Mouse (Mus musculus): ENCODE data around the gene Arap1.

Gene Arap1

DNA sequence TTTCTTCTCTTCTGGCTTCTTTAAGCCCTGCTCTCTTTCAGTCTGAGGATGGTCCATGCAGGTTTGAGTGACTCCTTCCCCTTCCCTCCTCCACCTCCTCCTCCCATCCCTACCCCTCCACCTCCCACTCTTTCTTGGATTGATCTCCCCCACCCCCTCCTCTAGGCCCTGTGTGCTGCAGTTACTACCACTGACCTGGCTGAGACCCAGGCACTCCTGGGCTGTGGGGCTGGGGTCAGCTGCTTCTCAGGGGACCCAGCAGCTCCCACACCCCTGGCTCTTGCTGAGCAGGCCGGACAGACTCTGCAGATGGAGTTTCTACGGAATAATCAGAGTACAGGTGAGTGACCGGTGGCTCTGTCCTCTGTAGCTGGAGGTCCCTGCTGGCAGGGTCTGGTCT is 46.7 kb downstream of the Arap1 start:
- no peak for DNase-seq (ENCODE audit: low read depth)

DNA sequence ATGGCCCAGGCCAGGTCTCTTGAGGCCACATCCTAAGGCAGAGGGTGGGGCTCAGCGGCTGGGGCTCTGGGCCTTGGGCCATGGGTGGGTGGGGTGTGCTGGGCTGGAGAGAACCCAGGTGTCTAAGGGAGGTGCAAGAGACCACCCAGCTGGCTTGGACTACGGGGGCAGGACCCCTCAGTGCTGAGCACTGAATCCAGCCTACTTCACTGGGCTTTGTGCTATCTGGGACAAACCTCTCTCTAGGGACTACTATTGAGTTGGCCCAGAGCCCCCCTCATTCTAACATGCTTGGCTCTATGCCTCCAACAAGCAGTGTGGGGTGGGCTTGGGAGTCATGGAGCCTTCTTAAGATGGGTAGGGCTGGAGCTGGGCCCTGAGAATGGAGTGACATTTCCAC is 47.6 kb downstream of the Arap1 start:
- no peak for DNase-seq (ENCODE audit: low read depth)

DNA sequence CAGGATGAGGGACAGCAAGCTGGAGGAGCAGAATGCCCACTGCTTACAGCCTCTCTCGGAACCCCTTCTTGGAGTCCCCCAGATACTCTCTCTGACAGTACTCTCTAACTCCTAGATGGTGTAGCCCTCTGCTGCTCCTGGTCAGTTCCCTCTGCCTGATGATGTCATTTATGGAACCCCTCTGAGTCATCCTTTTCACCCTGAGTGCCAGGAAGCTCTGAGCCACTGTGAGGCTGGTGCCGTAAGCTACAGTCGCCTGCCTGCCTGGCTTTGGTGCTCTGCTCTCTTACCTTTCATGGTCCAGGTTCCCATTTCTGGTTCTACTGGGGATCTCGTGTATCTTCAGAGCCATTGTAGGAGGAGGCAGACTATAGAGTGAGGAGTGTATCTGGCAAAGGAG is 49.3 kb downstream of the Arap1 start:
- DNase-seq (ENCODE audit: low read depth), result peak; percentile 37

DNA sequence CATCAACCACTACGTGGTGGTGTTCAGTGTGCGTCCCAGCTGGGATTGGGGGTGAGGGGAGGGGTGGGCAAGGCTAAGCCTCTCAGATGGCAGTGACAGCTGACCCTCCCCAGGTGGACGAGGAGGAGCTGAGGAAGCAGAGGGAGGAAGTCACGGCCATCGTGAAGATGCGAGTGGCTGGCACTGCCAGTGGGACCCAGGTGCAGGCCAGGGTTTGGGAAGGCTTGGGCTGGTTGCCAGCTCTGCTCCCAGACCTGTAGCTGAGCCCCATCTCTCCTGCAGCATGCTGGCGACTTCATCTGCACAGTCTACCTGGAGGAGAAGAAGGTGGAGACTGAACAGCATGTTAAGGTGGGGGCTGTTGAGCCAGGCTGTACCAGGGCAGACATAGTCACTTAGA is 53.6 kb downstream of the Arap1 start:
- no peak for DNase-seq (ENCODE audit: low read depth)

DNA sequence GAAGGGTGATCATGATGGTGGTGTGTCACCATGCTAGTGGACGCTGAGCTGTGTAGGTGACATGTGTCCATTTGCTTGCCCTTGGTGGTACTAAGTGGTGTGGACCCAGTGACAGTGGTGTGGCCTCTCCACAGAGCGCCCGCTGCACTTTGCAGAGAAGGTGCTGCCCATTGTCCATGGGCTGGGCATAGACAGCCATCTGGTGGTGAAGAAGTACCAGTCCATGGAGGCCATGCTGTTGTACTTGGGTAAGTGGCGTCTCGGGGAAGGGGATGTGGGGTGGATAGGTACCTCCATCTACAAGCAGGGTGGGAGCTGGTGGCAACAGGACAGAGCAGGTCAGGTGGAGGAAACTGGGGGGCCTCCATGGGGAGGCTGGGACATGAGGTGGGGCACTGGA is 56.0 kb downstream of the Arap1 start:
- peak; percentile 12 for DNase-seq (ENCODE audit: low read depth)

DNA sequence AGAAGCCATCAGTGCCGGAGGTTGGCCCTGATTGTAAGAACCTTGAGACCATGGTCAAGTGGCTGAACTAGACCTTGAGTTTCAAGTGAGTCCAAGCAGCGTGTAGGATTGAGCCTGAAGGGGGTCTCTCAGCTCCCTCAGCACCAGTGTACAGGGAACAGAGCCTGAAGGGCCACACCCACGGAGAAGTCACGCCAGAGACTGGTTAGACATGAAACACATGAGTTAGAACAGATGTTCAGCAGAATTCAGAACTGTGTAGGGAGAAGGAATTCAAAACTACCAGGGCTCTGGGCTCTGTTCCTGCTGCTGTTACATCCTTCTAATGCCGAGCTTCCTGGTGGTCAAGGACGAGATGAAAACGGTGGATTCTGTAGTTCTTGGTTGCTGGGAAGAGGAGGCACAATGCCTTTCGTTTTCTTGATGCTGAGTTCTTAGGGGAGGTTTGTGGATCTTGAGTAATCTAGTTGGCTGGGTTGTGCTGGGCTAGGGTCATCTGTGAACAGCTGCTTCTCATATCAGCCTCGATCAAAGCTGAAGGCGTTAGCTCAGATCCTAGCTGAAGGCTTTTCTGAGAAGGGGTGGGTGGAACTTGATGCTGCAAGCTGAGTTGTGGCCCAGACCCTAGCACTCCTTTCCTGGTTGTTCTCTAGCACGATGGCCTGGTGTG is 62.5 kb downstream of the Arap1 start, which contains the start of gene Gm45837:
TSS of gene Gm45837 (plus strand) at position 620 of the 670 bp plus-strand sequence.
- no peak for DNase-seq (ENCODE audit: low read depth)

DNA sequence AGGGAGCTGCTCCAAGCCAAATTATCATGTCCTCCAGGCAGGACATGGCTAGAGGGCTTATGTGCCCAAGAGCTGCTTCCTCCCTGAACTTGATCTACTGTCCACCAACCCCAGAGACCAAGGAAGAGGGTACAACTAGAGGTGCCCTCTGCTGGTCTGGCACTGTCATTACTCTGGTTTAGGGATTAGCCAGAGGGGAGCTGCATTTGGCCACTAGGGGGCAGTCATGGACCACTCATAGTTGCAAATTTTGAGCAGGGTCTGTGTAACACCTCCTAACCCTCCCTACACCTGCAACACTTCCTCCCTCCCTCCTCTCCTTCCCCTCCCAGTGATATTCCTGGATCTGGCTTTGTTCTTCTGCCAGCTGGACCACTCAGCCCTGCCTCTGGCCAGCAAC is 64.9 kb downstream of the Arap1 start:
- DNase-seq (ENCODE audit: low read depth), result peak; percentile 85

DNA sequence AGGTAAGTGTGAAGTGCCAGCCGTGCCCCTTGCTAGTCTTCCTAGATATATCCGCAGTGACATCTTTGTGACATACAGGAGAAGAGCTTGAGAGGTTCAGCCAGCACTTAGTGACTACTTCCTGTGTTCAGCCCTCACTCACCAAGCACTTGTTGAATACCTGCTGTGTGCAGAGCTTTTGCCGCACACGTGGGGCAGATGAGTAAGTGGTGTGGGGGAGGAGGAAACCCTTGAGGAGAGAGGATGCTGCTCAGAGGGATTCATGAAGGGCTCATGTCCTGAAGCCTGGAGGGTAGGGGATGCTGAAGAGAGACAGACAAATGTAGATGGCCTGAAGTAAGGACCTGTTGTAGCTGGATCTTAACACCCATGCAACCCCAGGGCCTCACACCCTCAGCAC is 66.3 kb downstream of the Arap1 start:
- no peak for DNase-seq (ENCODE audit: low read depth)

DNA sequence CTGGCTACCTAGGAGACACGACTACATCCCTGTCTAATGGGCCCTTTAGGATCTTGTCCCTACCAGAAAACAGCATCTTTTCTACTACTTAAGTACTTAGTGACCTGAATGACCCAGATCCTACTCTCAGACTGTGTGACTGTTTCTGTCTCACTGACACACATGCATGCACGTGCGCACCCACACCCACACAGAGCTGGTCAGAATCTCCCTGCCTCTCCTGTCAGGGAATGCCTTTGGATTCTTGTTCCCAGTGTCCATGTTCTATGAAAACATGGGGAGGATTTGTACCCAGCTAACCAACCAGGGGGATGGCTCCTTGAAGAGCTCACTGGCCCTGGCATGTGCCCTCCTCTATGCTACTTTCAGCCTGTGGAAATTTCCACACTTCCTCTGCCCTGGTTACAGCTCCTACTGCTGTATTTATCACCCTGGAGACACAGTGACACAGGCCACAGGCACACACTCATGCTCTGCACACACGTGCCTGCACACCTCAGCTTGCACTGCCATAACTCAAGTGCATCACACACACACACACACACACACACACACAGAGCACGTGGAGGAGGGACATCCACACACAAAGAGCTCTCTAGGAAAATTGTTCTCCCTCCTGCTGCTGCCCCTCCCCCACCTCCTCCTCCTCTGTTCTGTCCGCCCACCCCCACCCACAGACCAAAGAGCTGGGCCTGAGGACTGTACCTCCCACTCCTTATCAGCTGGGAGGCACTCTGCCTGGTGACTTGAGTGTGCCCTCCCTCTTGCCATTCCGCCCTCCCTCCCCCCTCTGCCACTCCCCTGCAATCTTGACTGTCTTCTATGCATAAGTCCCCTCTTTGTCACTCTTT is 67.0 kb downstream of the Arap1 start:
- no peak for DNase-seq (ENCODE audit: low read depth)

DNA sequence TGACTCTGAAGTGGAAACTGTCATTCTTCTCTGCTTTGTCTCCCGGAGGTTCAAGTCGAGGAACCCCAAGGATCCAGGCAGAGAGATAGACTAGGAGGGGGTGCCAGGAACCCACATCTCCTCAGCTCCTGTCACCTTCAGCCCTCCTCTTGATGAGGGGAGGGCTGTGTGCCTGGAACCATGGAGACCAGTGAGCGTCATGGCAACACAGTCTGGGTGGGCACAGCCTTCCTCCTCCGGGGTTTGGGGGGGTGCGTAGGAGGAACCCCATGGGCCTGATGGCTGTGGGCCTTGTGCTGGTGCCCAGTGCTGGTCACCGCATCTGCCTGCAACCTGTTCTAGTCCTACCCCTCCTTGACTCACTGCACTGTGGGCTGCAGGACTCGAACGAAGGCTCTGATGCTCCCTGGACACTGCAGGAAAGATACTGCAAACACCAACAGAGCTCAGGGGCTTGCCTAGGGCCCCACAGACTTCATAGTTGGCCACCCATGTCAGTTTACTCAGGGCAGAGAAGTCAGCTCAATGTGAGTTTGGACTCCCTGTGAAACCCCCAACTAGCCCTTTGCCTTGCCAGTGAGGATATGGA is 67.7 kb downstream of the Arap1 start:
- no peak for DNase-seq (ENCODE audit: low read depth)

DNA sequence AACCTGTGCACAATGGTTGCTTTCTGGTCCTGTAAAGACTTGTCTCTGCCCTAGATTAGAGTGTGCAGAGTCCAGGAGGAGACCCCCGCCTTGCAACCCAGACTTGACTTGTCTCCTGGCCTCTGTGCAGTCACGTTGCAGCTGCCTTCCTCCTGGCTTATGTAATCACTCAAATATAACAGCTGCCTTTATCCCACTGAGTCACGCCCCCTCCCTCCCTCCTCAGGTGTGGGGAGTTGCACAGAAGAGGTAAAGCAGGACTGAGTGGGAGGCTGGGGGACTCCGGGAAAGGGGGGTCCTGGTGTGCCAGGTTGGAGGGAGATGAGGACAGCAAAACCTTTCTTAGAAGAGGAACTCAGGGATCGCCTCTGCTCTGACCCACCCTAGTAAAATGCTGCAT is 68.5 kb downstream of the Arap1 start:
- DNase-seq (ENCODE audit: low read depth), result no peak

DNA sequence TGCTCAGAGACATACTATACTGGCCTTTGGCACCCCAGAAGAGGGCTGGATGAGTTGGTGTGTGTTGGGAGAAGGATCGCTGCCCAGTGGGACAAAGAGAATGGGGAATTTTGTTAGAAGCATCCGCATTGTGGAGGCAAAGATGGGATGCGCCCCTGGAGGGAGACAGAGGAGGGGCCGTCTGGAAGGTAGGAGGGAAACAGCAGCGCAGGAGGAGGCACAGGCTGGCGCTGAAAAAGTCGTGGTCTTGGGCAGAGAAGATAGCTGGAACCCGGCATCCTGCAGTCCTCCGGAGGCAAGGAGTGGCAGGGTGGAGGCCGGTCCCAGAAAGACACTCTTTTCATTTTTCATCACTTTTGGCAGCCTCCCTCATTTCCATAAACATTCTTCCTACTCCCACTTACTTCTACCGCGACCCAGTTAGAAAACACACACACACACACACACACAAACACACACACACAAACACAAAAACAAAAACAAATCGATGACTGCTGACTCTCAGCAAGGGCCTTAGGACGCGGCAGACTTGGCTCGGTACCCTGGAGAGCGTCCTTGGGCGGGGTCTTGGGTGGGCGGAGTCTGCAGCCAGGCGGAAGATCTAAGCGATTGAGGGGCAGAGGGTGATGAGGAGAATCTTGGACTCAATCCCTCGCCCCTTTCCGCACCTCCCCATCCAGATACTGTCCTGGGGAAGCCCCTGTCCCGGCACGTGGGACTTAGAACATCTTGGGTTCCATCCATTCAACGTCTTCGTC is 71.3 kb downstream of the Arap1 start:
- no peak for DNase-seq (ENCODE audit: low read depth)

DNA sequence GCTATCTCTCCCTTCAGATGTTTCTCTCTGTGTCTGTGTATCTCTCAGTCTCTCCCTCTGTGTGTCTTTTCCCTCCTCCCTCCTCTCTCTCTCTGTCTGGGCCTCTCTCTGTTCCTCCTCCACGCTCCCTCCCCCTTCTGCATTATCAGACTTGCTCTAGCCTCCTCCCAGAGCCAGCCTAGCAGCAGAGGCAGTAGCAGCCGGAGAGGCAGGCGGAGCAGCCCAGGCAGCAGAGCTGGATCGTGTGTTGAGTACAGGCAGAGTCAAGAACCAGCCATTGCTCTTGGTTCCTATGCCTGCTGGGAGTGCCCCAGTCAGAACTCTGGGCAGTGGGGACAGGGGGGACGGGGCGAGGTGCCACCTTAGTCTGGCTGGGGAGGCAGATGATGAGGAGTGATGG is 73.7 kb downstream of the Arap1 start, which contains the start of gene Pde2a:
TSS of gene Pde2a (plus strand) at position 163 of the 400 bp plus-strand sequence.
- DNase-seq (ENCODE audit: low read depth), result no peak

DNA sequence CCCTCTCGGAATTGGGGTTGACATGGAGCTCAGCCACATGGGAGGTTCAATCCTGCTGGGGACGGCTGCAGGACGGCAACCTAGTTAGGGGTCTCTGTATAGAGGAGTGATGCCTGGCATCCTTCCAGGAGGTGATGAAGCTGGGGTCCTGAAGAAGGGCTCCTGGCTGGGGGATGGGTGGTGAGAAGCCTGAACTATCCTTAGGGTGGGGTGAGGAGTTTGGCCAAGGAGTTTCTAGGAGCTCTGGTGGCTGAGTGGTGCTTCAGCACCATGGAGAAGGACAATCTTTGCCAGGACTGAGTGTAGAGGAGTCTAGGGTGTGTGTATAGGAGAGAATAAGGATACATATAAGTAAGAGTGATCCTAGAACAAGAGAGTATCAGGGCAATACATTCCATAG is 74.2 kb downstream of the Arap1 start:
- DNase-seq (ENCODE audit: low read depth), result peak; percentile 35

DNA sequence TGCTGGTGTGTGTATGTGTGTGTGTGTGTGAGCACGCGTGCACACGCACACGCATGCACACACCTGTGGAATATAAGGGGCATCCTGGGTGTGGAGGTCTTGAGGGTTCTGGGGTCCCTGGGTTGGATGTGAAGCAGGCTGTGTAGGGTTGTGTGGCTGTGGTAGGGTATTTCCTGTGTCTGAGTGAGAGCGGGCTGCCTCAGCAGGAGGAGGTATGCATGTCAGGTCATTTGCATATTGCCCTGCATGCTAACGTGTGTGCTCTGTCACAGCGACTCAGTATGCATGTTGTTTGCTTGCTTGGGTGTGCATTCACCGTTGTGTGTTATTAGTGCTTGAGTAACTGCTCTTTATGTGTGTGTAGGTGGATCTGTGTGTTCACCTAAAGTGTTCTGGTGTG is 74.8 kb downstream of the Arap1 start:
- DNase-seq (ENCODE audit: low read depth), result no peak

DNA sequence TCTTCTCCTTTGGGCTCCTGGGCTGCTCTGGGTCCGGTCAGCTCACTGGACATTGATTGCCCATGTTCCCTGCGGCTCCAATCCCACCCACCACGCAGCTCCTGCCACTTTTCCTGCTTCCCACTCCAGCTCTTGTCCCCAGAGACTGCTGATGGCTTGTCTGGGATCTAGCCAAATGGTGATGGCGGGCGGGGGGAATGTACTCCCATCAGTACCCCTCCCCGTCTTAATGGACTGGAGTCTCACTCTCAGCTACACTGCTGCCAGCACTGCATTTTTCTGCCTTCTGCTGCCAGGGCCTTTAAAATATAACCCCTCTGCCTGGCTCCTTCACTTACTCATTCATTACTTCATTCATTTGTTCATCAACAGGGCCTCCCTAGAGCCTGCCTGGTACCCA is 76.1 kb downstream of the Arap1 start:
- DNase-seq (ENCODE audit: low read depth), result no peak

DNA sequence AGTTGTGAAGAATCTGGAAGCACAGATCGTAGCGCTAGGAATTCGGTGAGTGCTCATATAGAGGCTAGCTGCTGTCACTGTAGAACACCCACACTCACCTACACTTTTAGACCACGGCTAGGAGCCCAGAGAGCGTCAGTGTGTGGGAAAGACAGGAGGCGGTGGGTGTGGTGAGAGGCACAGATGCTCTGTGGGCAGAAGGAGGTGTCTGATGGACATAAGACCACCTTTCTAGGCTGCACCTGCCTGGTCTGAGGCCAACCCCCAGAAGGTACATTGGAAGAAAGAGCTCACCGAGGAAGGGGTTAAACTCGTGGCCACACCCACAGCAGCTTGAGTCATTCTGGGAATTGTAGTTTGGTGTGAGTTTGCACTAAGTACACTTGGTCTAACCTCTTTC is 78.8 kb downstream of the Arap1 start:
- DNase-seq (ENCODE audit: low read depth), result no peak

DNA sequence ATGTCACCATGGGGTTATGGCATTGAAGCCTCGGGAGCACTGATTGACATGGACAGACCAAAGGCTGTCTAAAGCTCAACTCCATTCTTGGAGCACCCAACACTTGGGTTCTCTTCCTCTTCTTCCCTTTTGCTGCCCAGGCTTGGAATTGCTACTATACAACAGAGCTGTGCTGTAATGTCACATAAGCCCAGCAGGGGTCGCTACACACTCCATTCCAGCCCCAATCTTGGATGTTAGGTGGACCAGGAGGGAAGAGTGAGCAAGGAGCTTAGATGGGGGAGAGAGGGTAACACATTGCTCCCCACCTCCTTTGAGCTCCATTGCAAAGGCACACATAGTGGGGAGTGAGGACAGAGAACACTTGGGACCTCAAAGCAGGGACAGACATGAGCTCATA is 79.9 kb downstream of the Arap1 start:
- peak; percentile 48 for DNase-seq (ENCODE audit: low read depth)

DNA sequence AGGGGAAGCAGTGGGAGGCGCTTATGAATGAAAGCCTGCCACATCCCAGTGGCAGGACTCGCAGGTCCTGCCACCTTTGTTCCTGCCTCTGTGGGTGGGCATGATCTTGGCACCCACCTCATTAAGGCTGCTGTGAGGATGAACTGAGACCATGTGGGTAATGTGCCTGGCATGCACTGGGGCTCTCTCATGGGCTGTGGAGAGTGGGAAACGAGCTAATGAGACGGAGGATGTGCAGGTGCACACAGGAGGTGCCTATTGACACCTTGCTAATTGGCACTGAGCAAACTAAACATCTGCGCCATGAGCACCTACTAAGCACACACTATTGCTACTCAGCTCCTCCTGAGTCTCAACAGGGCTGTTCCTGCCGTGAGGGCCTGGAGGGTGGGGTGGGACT is 87.2 kb downstream of the Arap1 start:
- no peak for DNase-seq (ENCODE audit: low read depth)

DNA sequence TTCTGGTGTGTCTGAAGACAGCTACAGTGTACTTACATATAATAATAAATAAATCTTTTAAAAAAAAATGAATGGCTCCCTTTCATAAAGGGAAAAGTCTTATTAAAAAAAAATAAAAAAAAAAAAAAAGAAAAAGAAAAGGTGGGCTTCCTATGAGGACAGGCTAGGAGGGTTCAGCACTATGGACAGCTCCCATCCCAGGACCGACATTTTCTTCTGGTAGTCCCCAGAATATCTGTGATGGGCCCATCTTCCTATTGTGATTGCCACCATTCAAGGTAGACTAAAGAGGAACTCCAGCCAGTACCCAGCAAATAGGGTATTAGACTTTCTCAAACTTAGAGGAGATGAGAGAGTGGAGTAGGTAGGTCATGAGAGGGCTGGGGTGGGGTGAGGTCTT is 90.0 kb downstream of the Arap1 start:
- DNase-seq (ENCODE audit: low read depth), result peak; percentile 24

DNA sequence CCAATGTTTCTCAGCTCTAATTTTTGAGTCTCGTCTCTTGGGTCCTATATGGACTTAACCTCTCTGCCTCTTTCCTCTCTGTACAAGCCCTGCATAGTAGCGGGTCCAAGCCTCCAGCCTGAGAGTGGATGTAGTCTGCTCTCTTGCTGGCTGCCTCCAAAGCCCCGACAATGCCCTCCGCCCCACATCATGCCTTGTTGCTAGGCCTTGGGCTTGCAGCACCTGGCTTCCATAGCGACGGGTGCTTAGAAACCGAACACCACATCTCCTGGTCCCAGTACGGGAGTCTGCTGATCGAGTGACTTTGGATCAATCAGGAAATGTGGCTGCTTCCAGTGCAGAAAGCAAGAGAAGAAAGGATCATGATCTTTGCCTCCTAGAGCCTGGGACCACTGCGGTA is 95.2 kb downstream of the Arap1 start:
- no peak for DNase-seq (ENCODE audit: low read depth)

DNA sequence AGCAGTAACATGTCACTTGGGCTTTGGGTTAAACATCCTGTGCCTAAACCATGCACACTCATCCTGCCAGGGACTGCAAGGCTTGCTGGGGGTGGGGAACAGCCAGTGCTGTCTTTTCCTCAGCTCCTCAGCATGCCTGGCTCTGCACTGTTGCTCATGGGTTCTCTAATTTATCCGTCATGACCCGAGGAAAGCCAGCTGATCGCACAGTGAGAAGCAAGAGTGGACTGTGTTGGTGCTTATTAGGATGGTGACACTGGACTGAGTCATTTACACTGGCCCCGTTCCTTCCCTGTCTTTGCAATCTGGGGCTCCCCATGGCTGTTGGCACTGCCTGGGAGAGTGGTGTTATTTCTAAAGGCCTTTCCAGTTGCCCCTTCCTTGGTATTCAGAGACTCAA is 96.3 kb downstream of the Arap1 start:
- DNase-seq (ENCODE audit: low read depth), result no peak

Measured in 416B (cell line).